Mouse (Mus musculus) stomach, postnatal 0 days (tissue): ENCODE data around the gene Hist1h2ag.

Experiments used
- CTCF ChIP-seq: IDR thresholded peaks from 2 replicates; pipeline ENCODE4 v1.5.1; 2016; ENCODE audit warnings: antibody characterized with exemption, low read depth, mild to moderate bottlenecking, moderate library complexity
- EP300 ChIP-seq: optimal IDR thresholded peaks from 2 replicates; pipeline ENCODE3; 2016; ENCODE audit warnings: antibody characterized with exemption

- TF ChIP-seq CTCF (no peak), EP300 (no peak)
These were observed 45.4 kb downstream of the Hist1h2ag start for GRCm38 (mm10) chr13:21997201-21997820.
